Mouse (Mus musculus): ENCODE measurements at regions not wholly inside any gene's neighbourhood (a gene's known extent, or its start where the extent isn't known, plus 50 kb on each side); places are given as distances from the start of the nearest gene placed in this dataset.

- TF ChIP-seq CTCF (IDR thresholded peaks at IDR 0.05; ENCODE audit: low read depth): no peak
- no peak for TF ChIP-seq EP300 (optimal IDR thresholded peaks at IDR 0.05)
Observed at GRCm38 (mm10) chr4:9002380-9002779, 763.5 kb upstream of the Car8 start.

Data from stomach, postnatal 0 days (tissue).